Mouse (Mus musculus): ENCODE measurements at regions not wholly inside any gene's neighbourhood (a gene's known extent, or its start where the extent isn't known, plus 50 kb on each side); places are given as distances from the start of the nearest gene placed in this dataset.
A peak's percentile ranks its signal among the peaks of the same experiment; 100 is the strongest.

- no peak for DNase-seq (ENCODE audit: extremely low spot score in 1 of 2, low spot score in 1 of 2)
These were observed 111.3 kb upstream of the Vrk1 start for GRCm38 (mm10) chr12:105898580-105899293.

- no peak for DNase-seq (ENCODE audit: extremely low spot score in 1 of 2, low spot score in 1 of 2)
These were observed 110.6 kb upstream of the Vrk1 start for GRCm38 (mm10) chr12:105899294-105899909.

GRCm38 (mm10) chr12:105900479-105900878, 109.5 kb upstream of the Vrk1 start:
- no peak for DNase-seq (ENCODE audit: extremely low spot score in 1 of 2, low spot score in 1 of 2)

GRCm38 (mm10) chr12:105903072-105903471, 107.0 kb upstream of the Vrk1 start:
- no peak for DNase-seq (ENCODE audit: extremely low spot score in 1 of 2, low spot score in 1 of 2)

GRCm38 (mm10) chr12:105906584-105906983, 103.4 kb upstream of the Vrk1 start:
- peak in 1 of 2 experiments; percentile 30 for DNase-seq (ENCODE audit: extremely low spot score in 1 of 2, low spot score in 1 of 2)

- no peak for DNase-seq (ENCODE audit: extremely low spot score in 1 of 2, low spot score in 1 of 2)
These were observed 102.0 kb upstream of the Vrk1 start for GRCm38 (mm10) chr12:105907851-105908620.

- no peak for DNase-seq (ENCODE audit: extremely low spot score in 1 of 2, low spot score in 1 of 2)
These were observed 98.5 kb upstream of the Vrk1 start for GRCm38 (mm10) chr12:105911556-105911955.

- no peak for DNase-seq (ENCODE audit: extremely low spot score in 1 of 2, low spot score in 1 of 2)
These were observed 92.6 kb upstream of the Vrk1 start for GRCm38 (mm10) chr12:105917388-105917963.

- DNase-seq (ENCODE audit: extremely low spot score in 1 of 2, low spot score in 1 of 2), result no peak
These were observed 91.3 kb upstream of the Vrk1 start for GRCm38 (mm10) chr12:105918775-105919174.

GRCm38 (mm10) chr12:105927210-105927609, 82.8 kb upstream of the Vrk1 start:
- no peak for DNase-seq (ENCODE audit: extremely low spot score in 1 of 2, low spot score in 1 of 2)

- DNase-seq (ENCODE audit: extremely low spot score in 1 of 2, low spot score in 1 of 2), result no peak
These were observed 80.5 kb upstream of the Vrk1 start for GRCm38 (mm10) chr12:105929456-105929921.

GRCm38 (mm10) chr12:105935441-105935880, 74.6 kb upstream of the Vrk1 start:
- peak; percentile 38 to 47 for DNase-seq (ENCODE audit: extremely low spot score in 1 of 2, low spot score in 1 of 2)

GRCm38 (mm10) chr12:105936812-105937530, 73.1 kb upstream of the Vrk1 start:
- peak; percentile 37 to 47 for DNase-seq (ENCODE audit: extremely low spot score in 1 of 2, low spot score in 1 of 2)

- no peak for DNase-seq (ENCODE audit: extremely low spot score in 1 of 2, low spot score in 1 of 2)
These were observed 67.6 kb upstream of the Vrk1 start for GRCm38 (mm10) chr12:105942136-105943076.

GRCm38 (mm10) chr12:105943077-105943433, 67.0 kb upstream of the Vrk1 start:
- no peak for DNase-seq (ENCODE audit: extremely low spot score in 1 of 2, low spot score in 1 of 2)

GRCm38 (mm10) chr12:105947332-105947731, 62.7 kb upstream of the Vrk1 start:
- no peak for DNase-seq (ENCODE audit: extremely low spot score in 1 of 2, low spot score in 1 of 2)

GRCm38 (mm10) chr12:105948322-105948721, 61.7 kb upstream of the Vrk1 start:
- DNase-seq (ENCODE audit: extremely low spot score in 1 of 2, low spot score in 1 of 2), result no peak

- DNase-seq (ENCODE audit: extremely low spot score in 1 of 2, low spot score in 1 of 2), result no peak
These were observed 54.2 kb upstream of the Vrk1 start for GRCm38 (mm10) chr12:105955764-105956290.

- no peak for DNase-seq (ENCODE audit: extremely low spot score in 1 of 2, low spot score in 1 of 2)
These were observed 50.3 kb upstream of the Vrk1 start for GRCm38 (mm10) chr12:105959756-105960155.
